ENCODE assay signal across 22 mouse cellular contexts in genomic region chr1:170915657-170916056, GRCm38 (mm10). TPM values are rescaled to one million over a fixed set of nuclear protein-coding genes. Genes with fewer than 3 reads are reported as not detected.
A peak's percentile ranks its signal among the peaks of the same experiment; 100 is the strongest.
DNase-seq lines count a peak whose midpoint lies in the region; ATAC-seq and TF ChIP-seq lines count a peak whose summit lies in the region.
"Had no signal": no experiment of that assay in that cellular context is flagged by ENCODE, and none has a peak within 500 bp of the region (broad histone marks: within the 10 kb centered on the region; RNA-seq: fewer than 3 reads in every experiment).

No protein-coding gene starts in this region.

- no peak for TF ChIP-seq CTCF in MEL (IDR thresholded peaks at IDR 0.05 in 2 of 3, conservative IDR thresholded peaks at IDR 0.05 in 1 of 3; ENCODE audit: control insufficient read depth in 1 of 3, insufficient read depth in 1 of 3, low read depth in 2 of 3, low read length in 3 of 3, poor library complexity in 1 of 3, severe bottlenecking in 1 of 3)

- H3K9ac ChIP-seq in heart, embryonic 11.5 days (ENCODE audit: low read depth, low read length): no peak overlapping the region
- H3K9ac ChIP-seq in heart, embryonic 15.5 days: no peak overlapping the region
- H3K9ac ChIP-seq in MEL (ENCODE audit: control insufficient read depth, low read depth, low read length, poor library complexity, severe bottlenecking): no peak overlapping the region
- H3K9ac ChIP-seq: embryonic facial prominence, embryonic 13.5 days; forebrain, embryonic 12.5 days; hindbrain, embryonic 14.5 days; intestine, embryonic 15.5 days had no signal

- no peak overlapping the region for H3K4me3 ChIP-seq in heart, embryonic 11.5 days (ENCODE audit: low read depth, low read length)
- no peak overlapping the region for H3K4me3 ChIP-seq in heart, embryonic 15.5 days
- no peak overlapping the region for H3K4me3 ChIP-seq in MEL (ENCODE audit: control insufficient read depth in 1 of 2, insufficient read depth in 1 of 2, low read depth in 2 of 2, low read length in 2 of 2)
- H3K4me3 ChIP-seq: embryonic facial prominence, embryonic 13.5 days; forebrain, embryonic 12.5 days; hindbrain, embryonic 10.5 days; intestine, embryonic 15.5 days had no signal

- no peak overlapping the region for H3K4me2 ChIP-seq in heart, embryonic 11.5 days
- 0 out of 2 replicates have a peak overlapping the region, but pooled peaks have one; percentile 9 for H3K4me2 ChIP-seq in heart, embryonic 15.5 days
- H3K4me2 ChIP-seq: embryonic facial prominence, embryonic 13.5 days; forebrain, embryonic 12.5 days; hindbrain, embryonic 14.5 days; intestine, embryonic 15.5 days had no signal

- intact Hi-C loops in heart, postnatal 14 days (cut with DNase I): no loop called here

- 23% methylated on average over 5 of the region's 5 CpGs for WGBS in heart, embryonic 11.5 days (ENCODE audit: insufficient replicate concordance)
- WGBS in heart, embryonic 15.5 days: 21% methylated on average over 5 of the region's 5 CpGs

- TF ChIP-seq EP300 in MEL (IDR thresholded peaks at IDR 0.05; ENCODE audit: low read depth in 1 of 2, low read length in 2 of 2): peak; percentile 17 to 30; a peak in 2 of 4 replicates

- H3K79me2 ChIP-seq in MEL (ENCODE audit: control insufficient read depth, insufficient read depth, low read length, poor library complexity): no peaks in the 10 kb centered on the region

- peaks cover 12% of the 10 kb centered on the region for H3K27me3 ChIP-seq in heart, embryonic 11.5 days (ENCODE audit: control insufficient read depth, insufficient read depth, low read length)
- H3K27me3 ChIP-seq in heart, embryonic 15.5 days: peaks cover 10% of the 10 kb centered on the region
- no peaks in the 10 kb centered on the region for H3K27me3 ChIP-seq in MEL (ENCODE audit: control insufficient read depth in 1 of 2, insufficient read depth in 2 of 2, low read length in 2 of 2)
- H3K27me3 ChIP-seq: CH12.LX; intestine, embryonic 15.5 days had no signal

- no peaks in the 10 kb centered on the region for H3K36me3 ChIP-seq in heart, embryonic 11.5 days (ENCODE audit: control insufficient read depth, insufficient read depth, low read length)
- no peaks in the 10 kb centered on the region for H3K36me3 ChIP-seq in heart, embryonic 15.5 days
- H3K36me3 ChIP-seq in MEL (ENCODE audit: control insufficient read depth in 1 of 2, insufficient read depth in 2 of 2, low read length in 2 of 2): no peaks in the 10 kb centered on the region
- H3K36me3 ChIP-seq: embryonic facial prominence, embryonic 13.5 days; forebrain, embryonic 12.5 days; hindbrain, embryonic 10.5 days; intestine, embryonic 15.5 days had no signal

- H3K27ac ChIP-seq in heart, embryonic 11.5 days (ENCODE audit: low read depth, low read length): 0 out of 2 replicates have a peak overlapping the region, but pooled peaks have one; percentile 35
- H3K27ac ChIP-seq in heart, embryonic 15.5 days: peak overlapping the region; percentile 60
- H3K27ac ChIP-seq in MEL (ENCODE audit: control insufficient read depth, low read depth, low read length): no peak overlapping the region
- H3K27ac ChIP-seq: embryonic facial prominence, embryonic 13.5 days; forebrain, embryonic 12.5 days; hindbrain, embryonic 10.5 days; hindbrain, embryonic 14.5 days; intestine, embryonic 15.5 days had no signal

- DNase-seq in heart, adult 9 months (ENCODE audit: low spot score in 2 of 2): no peak
- DNase-seq in heart, postnatal 14 days: no peak
- peak; percentile 56 for DNase-seq in MEL (ENCODE audit: low read depth, low spot score)
- peak; percentile 29 for DNase-seq in heart, postnatal 4 days
- DNase-seq: adrenal gland, adult 2 months; adrenal gland, postnatal 25 days; cerebellum, adult 18-20 months; cerebellum, adult 9-11 months; cerebellum, postnatal 36 days; gastrocnemius, postnatal 10 days; kidney, adult 18-20 months had no signal

- no peaks in the 10 kb centered on the region for H3K4me1 ChIP-seq in heart, embryonic 11.5 days (ENCODE audit: control insufficient read depth, insufficient read depth, low read length)
- peaks cover 11% of the 10 kb centered on the region for H3K4me1 ChIP-seq in heart, embryonic 15.5 days (replicated peaks)
- 0 out of 4 replicates have a peak, but pooled peaks cover 0 to 2% of the 10 kb centered on the region in 2 experiments for H3K4me1 ChIP-seq in MEL (ENCODE audit: control insufficient read depth in 1 of 2, insufficient read depth in 2 of 2, low read length in 2 of 2)
- H3K4me1 ChIP-seq: embryonic facial prominence, embryonic 13.5 days; forebrain, embryonic 12.5 days; hindbrain, embryonic 10.5 days; intestine, embryonic 15.5 days had no signal

- peak; percentile 75; the same call in 1 of the 2 replicates for ATAC-seq in heart, embryonic 11.5 days (replicated peaks; ENCODE audit: insufficient number of reproducible peaks, low FRiP score, low TSS enrichment)
- ATAC-seq in heart, embryonic 15.5 days (replicated peaks; ENCODE audit: insufficient number of reproducible peaks, insufficient read depth, low FRiP score, low read depth): peak; percentile 79
- ATAC-seq: forebrain, embryonic 16.5 days; intestine, embryonic 15.5 days had no signal

- H3K9me3 ChIP-seq in heart, embryonic 11.5 days (replicated peaks; ENCODE audit: control insufficient read depth, low read length): no peaks in the 10 kb centered on the region
- H3K9me3 ChIP-seq in heart, embryonic 15.5 days (replicated peaks): no peaks in the 10 kb centered on the region
- H3K9me3 ChIP-seq in MEL (replicated peaks; ENCODE audit: insufficient read depth, low read length): no peaks in the 10 kb centered on the region
- H3K9me3 ChIP-seq: embryonic facial prominence, embryonic 13.5 days; forebrain, embryonic 12.5 days; hindbrain, embryonic 10.5 days; intestine, embryonic 15.5 days had no signal

- no peak for TF ChIP-seq RAD21 in MEL (IDR thresholded peaks at IDR 0.05; ENCODE audit: low read depth, low read length)

- TF ChIP-seq POLR2A in MEL (IDR thresholded peaks at IDR 0.05; ENCODE audit: control insufficient read depth in 1 of 2, insufficient read depth in 1 of 2, low read depth in 1 of 2, low read length in 2 of 2, poor library complexity in 1 of 2): no peak

TF ChIP-seq in MEL, 35 proteins besides CTCF, POLR2A, EP300 and RAD21:
- TF ChIP-seq MAZ (IDR thresholded peaks at IDR 0.05; ENCODE audit: low read depth, low read length) (no peak), TBP (IDR thresholded peaks at IDR 0.05; ENCODE audit: low read depth, low read length) (no peak), GABPA (IDR thresholded peaks at IDR 0.05; ENCODE audit: low read depth, low read length) (no peak), ZC3H11A (IDR thresholded peaks at IDR 0.05; ENCODE audit: low read depth, low read length) (no peak), KAT2A (conservative IDR thresholded peaks at IDR 0.05; ENCODE audit: low read depth, low read length) (no peak), POLR2AphosphoS5 (IDR thresholded peaks at IDR 0.05; ENCODE audit: borderline replicate concordance, low read depth, low read length) (no peak), SIN3A (IDR thresholded peaks at IDR 0.05; ENCODE audit: low read length) (no peak), ETS1 (IDR thresholded peaks at IDR 0.05; ENCODE audit: low read depth, low read length) (0 out of 2 replicates have a peak, but pooled peaks have one; percentile 28)

RNA-seq across cellular contexts. Expression of gene Fcrlb, which starts 2.9 kb away (rescaled TPM):
- polyA plus RNA-seq in heart, embryonic 11.5 days (2014; fragmentation: Nextera tagmentation; extraction: Ambion mirVana): not detected in 2 replicates
- 0.14 TPM in 1 of 2 replicates, not detected in the other for polyA plus RNA-seq in heart, embryonic 15.5 days (2015; fragmentation: Nextera tagmentation; extraction: Ambion mirVana)
- not detected for total RNA-seq in heart, postnatal 14 days (2021)
- not detected in 2 replicates for total RNA-seq in MEL (2012; rRNA removed)
- not detected for polyA plus RNA-seq in MEL (2012; ENCODE audit: insufficient read depth in 1 of 2, insufficient read length in 2 of 2, low read depth in 1 of 2, low replicate concordance in 2 of 2, missing spikeins in 1 of 2)
- total RNA-seq in heart, postnatal 4 days (2021): not detected
- total RNA-seq: adrenal gland, adult 2 months; adrenal gland, postnatal 25 days; CH12.LX; gastrocnemius, postnatal 10 days; gastrocnemius, postnatal 4 days had no signal
- polyA plus RNA-seq: embryonic facial prominence, embryonic 13.5 days; forebrain, embryonic 12.5 days; hindbrain, embryonic 10.5 days had no signal

RNA-seq across cellular contexts. Expression of gene Fcrla, which starts 11.7 kb away (rescaled TPM):
- 0.36 TPM in 1 of 2 replicates, not detected in the other for polyA plus RNA-seq in heart, embryonic 11.5 days (2014; fragmentation: Nextera tagmentation; extraction: Ambion mirVana)
- 0.09 and 0.22 TPM in 2 replicates for polyA plus RNA-seq in heart, embryonic 15.5 days (2015; fragmentation: Nextera tagmentation; extraction: Ambion mirVana)
- under 1 TPM; 0.84 to 1.00 TPM for total RNA-seq in heart, postnatal 14 days (2021)
- 0.12 and 0.39 TPM in 2 replicates for total RNA-seq in MEL (2012; rRNA removed)
- polyA plus RNA-seq in MEL (2012; ENCODE audit: insufficient read depth in 1 of 2, insufficient read length in 2 of 2, low read depth in 1 of 2, low replicate concordance in 2 of 2, missing spikeins in 1 of 2): under 1 TPM in 1 of 2 experiments, not detected in 1; 0.18 TPM
- under 1 TPM; 0.31 to 0.34 TPM for total RNA-seq in heart, postnatal 4 days (2021)
- polyA plus RNA-seq: embryonic facial prominence, embryonic 13.5 days; forebrain, embryonic 12.5 days; forebrain, embryonic 16.5 days; frontal cortex, adult 2 months; hindbrain, embryonic 10.5 days; hindbrain, embryonic 14.5 days; intestine, embryonic 15.5 days had no signal

RNA-seq across cellular contexts. Expression of gene Dusp12, which starts 30.3 kb away (rescaled TPM):
- 25.6 and 28.0 TPM in 2 replicates for polyA plus RNA-seq in heart, embryonic 11.5 days (2014; fragmentation: Nextera tagmentation; extraction: Ambion mirVana)
- polyA plus RNA-seq in heart, embryonic 15.5 days (2015; fragmentation: Nextera tagmentation; extraction: Ambion mirVana): 23.0 TPM in 2 replicates
- total RNA-seq in heart, postnatal 14 days (2021): 1 to 10 TPM; 7.4 TPM
- 41.8 and 50.0 TPM in 2 replicates for total RNA-seq in MEL (2012; rRNA removed)
- 10 to 100 TPM in 1 of 2 experiments, not detected in 1; 33.8 TPM for polyA plus RNA-seq in MEL (2012; ENCODE audit: insufficient read depth in 1 of 2, insufficient read length in 2 of 2, low read depth in 1 of 2, low replicate concordance in 2 of 2, missing spikeins in 1 of 2)
- total RNA-seq in heart, postnatal 4 days (2021): 10 to 100 TPM; 14.3 to 16.3 TPM

RNA-seq across cellular contexts. Expression of gene Gm26620, which starts 30.8 kb away (rescaled TPM):
- 0.38 and 0.66 TPM in 2 replicates for polyA plus RNA-seq in heart, embryonic 11.5 days (2014; fragmentation: Nextera tagmentation; extraction: Ambion mirVana)
- 0.62 and 0.84 TPM in 2 replicates for polyA plus RNA-seq in heart, embryonic 15.5 days (2015; fragmentation: Nextera tagmentation; extraction: Ambion mirVana)
- total RNA-seq in heart, postnatal 14 days (2021): under 1 TPM; 0.48 to 0.56 TPM
- 3.1 and 5.5 TPM in 2 replicates for total RNA-seq in MEL (2012; rRNA removed)
- 1 to 10 TPM in 1 of 2 experiments, not detected in 1; 1.0 TPM for polyA plus RNA-seq in MEL (2012; ENCODE audit: insufficient read depth in 1 of 2, insufficient read length in 2 of 2, low read depth in 1 of 2, low replicate concordance in 2 of 2, missing spikeins in 1 of 2)
- under 1 TPM; 0.81 to 0.90 TPM for total RNA-seq in heart, postnatal 4 days (2021)
- polyA plus RNA-seq: forebrain, embryonic 12.5 days; hindbrain, embryonic 10.5 days had no signal

RNA-seq across cellular contexts. Expression of gene Atf6, which starts 48.1 kb away (rescaled TPM):
- polyA plus RNA-seq in heart, embryonic 11.5 days (2014; fragmentation: Nextera tagmentation; extraction: Ambion mirVana): 13.7 and 17.0 TPM in 2 replicates
- 9.8 and 10.2 TPM in 2 replicates for polyA plus RNA-seq in heart, embryonic 15.5 days (2015; fragmentation: Nextera tagmentation; extraction: Ambion mirVana)
- total RNA-seq in heart, postnatal 14 days (2021): 10 to 100 TPM; 52.5 to 56.3 TPM
- 11.7 and 14.3 TPM in 2 replicates for total RNA-seq in MEL (2012; rRNA removed)
- 10 to 100 TPM in 1 of 2 experiments, not detected in 1; 16.4 TPM for polyA plus RNA-seq in MEL (2012; ENCODE audit: insufficient read depth in 1 of 2, insufficient read length in 2 of 2, low read depth in 1 of 2, low replicate concordance in 2 of 2, missing spikeins in 1 of 2)
- total RNA-seq in heart, postnatal 4 days (2021): 10 to 100 TPM; 41.2 to 41.6 TPM

Comparison
In these comparisons a context has a peak if more than half of its experiments do, and no peak if none do; other contexts are left out.
1. DNase-seq: peak in MEL (single experiment) and heart, postnatal 4 days (single experiment); none in heart, adult 9 months (0 of 2) and heart, postnatal 14 days (0 of 2).